Mouse (Mus musculus) hematopoietic stem cell, adult 5-6 weeks (primary cell): ENCODE measurements around the gene Wnt10a. TPM values are rescaled to one million over a fixed set of nuclear protein-coding genes. Genes with fewer than 3 reads are reported as not detected.

ENCODE experiments used
- ATAC-seq, 2 experiments: fragments of 125-278 bp in 1 of 2; replicated peaks in 1 of 2; 2 replicates each; pipeline ENCODE4 v1.8.0; 2016 to 2017; ENCODE audit warnings: inconsistent platforms in 2 of 2, mild to moderate bottlenecking in 2 of 2, moderate number of reproducible peaks in 2 of 2, low read depth in 1 of 2, moderate TSS enrichment in 1 of 2; ENCODE audit not compliant: low FRiP score in 2 of 2, poor library complexity in 2 of 2, severe bottlenecking in 2 of 2, insufficient read depth in 1 of 2, low TSS enrichment in 1 of 2
- total RNA-seq: library from RNA; stranded (forward); fragments of 172-1452, 232-1000 nt; gene quantifications from 2 replicates; pipeline ENCODE4 v1.2.3, GENCODE M21; 2017

The Wnt10a gene
- total RNA-seq, 1 experiment from 2014 or later = not detected

DNA sequence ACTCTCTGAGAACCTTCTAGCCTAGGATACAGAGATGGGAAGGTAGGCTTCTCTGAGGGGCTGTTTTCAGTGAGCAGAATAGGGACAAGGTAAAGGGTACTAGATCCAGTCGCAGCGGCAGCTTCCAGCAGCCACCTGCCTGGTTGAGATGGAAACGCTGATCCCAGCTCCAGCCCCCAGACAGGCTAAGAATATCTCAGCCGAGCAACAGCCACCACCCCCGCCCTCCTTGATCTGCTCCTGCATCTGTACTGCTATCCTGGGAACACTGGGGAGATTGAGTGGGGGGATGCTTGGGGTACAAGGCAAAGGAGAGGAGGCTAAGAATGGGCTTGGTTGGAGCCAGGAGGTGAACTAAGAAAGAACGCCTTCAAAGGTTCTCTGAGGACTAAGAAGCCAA, 58.9 kb downstream of the Wnt10a start:
- no peak for ATAC-seq

DNA sequence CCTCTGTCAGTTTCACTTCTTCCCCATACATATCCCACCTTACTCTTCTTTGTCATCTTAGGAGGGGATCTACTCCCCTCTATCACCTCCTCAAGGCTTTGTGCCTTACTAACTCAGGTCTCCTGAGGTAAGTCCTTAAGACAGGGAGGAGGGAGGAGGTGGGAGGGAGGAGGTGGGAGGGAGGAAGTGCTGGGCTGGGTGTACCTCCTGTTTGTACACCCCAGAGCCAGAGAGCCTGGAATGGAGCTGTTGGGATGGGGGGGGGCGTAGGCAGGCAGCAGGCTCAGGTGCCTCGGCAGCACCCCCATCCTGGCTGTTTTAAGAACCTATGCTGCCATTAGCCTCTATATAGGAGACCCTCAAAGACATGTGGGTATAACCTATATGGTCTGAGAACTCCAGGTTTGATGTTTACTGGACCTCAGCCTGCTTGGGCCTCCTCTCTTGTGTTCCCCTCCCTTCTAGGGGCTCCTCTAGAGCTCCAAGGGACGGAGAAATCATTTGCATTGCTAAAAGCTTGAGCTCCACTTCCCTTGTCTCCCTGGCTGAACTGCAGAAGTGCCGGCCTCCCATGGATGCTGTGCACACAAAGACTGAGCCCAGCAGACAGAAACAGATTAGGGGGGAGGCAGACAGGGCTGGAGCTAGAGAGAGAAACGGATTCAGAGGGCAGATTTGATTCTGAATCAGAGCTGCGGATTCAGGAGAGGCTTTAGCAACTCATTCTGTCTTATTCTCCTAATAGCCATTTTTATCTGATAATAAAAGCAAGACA, 59.9 kb downstream of the Wnt10a start:
- no peak for ATAC-seq

Other genes with a start within 250 kb of the Wnt10a start
- not detected in 2 replicates for gene Plcd4, start 248.6 kb upstream of the Wnt10a start, total RNA-seq
- gene Usp37, start 247.2 kb upstream of the Wnt10a start, total RNA-seq = 62.7 and 63.0 TPM in 2 replicates
- 10.2 and 18.1 TPM in 2 replicates for gene Zfp142, start 203.3 kb upstream of the Wnt10a start, total RNA-seq
- gene Bcs1l, start 203.2 kb upstream of the Wnt10a start, total RNA-seq = 14.9 and 25.4 TPM in 2 replicates
- gene Rnf25, start 190.1 kb upstream of the Wnt10a start, total RNA-seq = 33.0 and 39.7 TPM in 2 replicates
- gene Stk36, start 190.1 kb upstream of the Wnt10a start, total RNA-seq = 0.15 and 0.25 TPM in 2 replicates
- gene Ttll4, start 129.8 kb upstream of the Wnt10a start, total RNA-seq = 23.8 and 25.6 TPM in 2 replicates
- gene Cyp27a1, start 77.9 kb upstream of the Wnt10a start, total RNA-seq = 4.9 and 5.3 TPM in 2 replicates
- not detected in 2 replicates for gene Prkag3, start 42.3 kb upstream of the Wnt10a start, total RNA-seq
- gene Wnt6, start 19.6 kb upstream of the Wnt10a start, total RNA-seq = not detected in 2 replicates
- not detected in 2 replicates for gene Cdk5r2, start 63.4 kb downstream of the Wnt10a start, total RNA-seq
- not detected in 2 replicates for gene Fev, start 93.9 kb downstream of the Wnt10a start, total RNA-seq
- gene Cryba2, start 101.6 kb downstream of the Wnt10a start, total RNA-seq = not detected in 2 replicates
- gene Cfap65, start 144.1 kb downstream of the Wnt10a start, total RNA-seq = not detected in 2 replicates
- not detected in 2 replicates for gene Ihh, start 160.2 kb downstream of the Wnt10a start, total RNA-seq